Mouse (Mus musculus) ovary, postnatal 14 days (tissue): ENCODE results near the gene Acta2.

Source experiments
- DNase-seq: peaks from one replicate; pipeline ENCODE4 v3.0.0; 2022; ENCODE audit warnings: low spot score

Acta2 gene

GRCm38 (mm10) chr19:34254880-34255681 is at the start of gene Acta2:
Gene Acta2, minus strand, starts transcription at chr19:34255590.
- DNase-seq, result no peak

DNA sequence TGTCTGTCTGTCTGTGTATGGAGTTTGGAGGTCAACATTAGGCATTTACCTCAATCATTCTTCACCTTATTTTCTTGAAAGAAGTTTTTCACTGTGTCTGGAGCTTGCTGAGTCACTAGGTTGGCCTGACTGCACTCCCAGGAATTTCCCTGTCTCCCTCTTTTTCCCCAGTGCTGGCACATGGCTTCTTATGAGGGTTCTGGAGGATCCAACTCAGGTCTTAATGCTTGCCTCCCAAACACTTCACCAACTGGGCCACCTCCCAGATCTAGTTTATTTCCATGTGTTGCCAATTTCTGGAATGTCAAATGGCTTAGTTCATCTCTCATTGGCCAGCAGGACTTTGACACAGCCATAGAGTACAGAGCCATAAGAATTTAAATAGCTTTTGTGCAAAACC is 49.5 kb upstream of the Acta2 start:
- DNase-seq, result no peak

DNA sequence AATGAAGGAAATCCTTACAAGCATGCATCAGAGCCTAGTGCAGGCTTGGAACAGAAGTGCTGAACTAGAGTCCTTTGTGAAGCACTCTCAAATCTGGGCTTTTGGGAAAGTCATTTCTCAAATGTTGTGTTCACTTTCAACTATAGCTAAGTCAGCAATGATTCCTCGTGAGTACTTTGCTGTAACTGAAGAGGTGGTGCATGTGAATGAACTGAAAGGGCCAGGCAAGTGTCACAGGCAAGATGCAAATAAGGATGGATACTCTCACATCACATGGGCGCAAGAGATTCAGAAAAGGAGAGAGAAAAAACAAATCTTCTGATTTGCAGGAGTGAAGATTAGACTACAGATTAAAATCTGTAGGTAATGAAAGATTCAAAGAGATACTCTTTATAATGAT is 45.0 kb upstream of the Acta2 start:
- no peak for DNase-seq

DNA sequence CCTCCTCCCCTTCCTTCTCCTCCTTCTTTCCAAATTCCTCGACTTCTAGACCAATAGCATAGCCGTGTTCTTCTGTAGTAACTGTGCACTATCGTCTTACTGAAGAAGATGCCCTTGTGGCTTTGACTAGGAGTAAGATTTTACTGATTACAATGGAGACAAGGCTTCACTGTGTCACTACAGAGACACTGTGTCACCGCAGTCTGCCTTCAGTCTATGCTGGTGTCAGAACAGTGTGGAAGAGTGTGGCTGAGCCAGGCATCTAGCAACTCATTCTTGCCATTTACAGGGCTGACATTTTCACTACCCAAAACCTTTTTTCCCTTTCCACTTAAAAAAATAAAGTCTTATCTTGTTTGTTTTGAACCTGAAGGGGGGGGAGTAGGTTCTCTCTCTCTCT is 43.8 kb upstream of the Acta2 start:
- DNase-seq, result no peak

GRCm38 (mm10) chr19:34298531-34298930 is 43.1 kb upstream of the Acta2 start:
- no peak for DNase-seq

GRCm38 (mm10) chr19:34295442-34295841 is 40.1 kb upstream of the Acta2 start:
- DNase-seq, result no peak

DNA sequence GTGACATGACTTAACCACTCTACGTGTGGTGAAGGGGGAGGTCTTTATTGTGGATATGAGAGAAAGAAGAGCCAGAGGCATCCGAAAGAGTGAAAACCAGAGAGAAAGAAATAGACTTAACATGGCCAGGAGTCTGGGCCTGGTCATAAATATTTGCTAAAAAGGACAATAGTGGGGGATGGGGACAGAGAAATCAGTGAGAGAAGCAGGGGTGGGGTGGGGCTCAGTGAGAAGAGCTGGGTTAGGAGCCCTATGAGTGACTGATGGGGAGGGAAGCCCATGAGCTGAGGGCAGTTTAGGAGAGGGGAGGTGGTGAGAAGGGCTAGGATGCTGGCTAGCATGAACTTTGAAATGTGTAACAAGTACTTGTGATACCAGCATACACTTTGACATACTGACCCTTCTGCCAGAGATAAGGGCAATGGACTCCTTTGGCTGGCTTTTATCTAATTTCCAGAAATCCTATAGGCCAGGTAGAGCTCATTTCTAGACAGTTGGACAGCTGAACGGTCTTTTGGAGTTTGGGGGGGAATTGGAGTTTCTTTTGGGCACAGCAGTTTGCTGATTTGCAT is 38.1 kb upstream of the Acta2 start:
- DNase-seq, result no peak

GRCm38 (mm10) chr19:34292701-34293100 is 37.3 kb upstream of the Acta2 start:
- DNase-seq, result no peak

DNA sequence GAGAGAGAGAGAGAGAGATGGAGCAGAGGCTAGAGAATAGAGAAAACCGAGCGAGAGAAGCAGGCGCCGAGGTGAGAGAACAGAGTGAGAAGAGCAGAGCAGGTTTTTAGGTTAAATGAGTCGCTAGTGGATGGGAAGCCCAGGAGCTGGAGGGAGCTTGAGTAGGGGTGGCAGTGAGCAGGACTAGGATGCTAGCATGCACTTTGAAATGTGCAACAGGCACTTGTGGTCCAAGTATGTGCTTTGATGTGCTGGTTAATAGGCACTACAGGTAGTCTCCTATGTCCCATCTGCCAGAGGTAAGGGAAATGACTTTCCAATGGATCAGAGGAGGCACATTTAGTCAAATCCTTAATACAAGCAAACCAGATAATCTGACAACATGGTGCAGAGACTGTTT is 36.6 kb upstream of the Acta2 start:
- no peak for DNase-seq

GRCm38 (mm10) chr19:34291379-34291778 is 36.0 kb upstream of the Acta2 start:
- no peak for DNase-seq

DNA sequence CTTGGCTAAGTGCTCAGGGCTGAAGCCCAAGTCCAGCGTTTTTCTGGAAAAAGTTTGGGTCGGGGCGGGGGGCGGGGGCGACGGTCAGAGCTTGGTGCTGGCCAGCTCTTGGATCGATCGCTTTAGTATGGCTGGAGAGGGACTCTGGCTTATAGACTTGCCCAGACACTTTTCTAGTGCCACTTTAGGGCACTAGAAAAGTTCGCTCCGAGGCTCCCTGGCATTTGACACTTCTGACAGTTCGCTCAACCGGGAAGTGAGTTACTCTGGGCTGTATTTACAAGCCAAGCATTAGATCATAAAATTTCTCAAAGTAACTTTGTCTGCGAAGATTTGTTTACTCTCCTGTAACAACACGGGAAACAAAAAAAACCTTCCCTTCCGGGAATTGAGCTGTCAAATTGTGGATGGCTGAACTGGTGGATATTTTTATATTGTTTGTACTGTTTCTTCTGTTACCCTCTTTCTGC is 35.5 kb upstream of the Acta2 start:
- no peak for DNase-seq

DNA sequence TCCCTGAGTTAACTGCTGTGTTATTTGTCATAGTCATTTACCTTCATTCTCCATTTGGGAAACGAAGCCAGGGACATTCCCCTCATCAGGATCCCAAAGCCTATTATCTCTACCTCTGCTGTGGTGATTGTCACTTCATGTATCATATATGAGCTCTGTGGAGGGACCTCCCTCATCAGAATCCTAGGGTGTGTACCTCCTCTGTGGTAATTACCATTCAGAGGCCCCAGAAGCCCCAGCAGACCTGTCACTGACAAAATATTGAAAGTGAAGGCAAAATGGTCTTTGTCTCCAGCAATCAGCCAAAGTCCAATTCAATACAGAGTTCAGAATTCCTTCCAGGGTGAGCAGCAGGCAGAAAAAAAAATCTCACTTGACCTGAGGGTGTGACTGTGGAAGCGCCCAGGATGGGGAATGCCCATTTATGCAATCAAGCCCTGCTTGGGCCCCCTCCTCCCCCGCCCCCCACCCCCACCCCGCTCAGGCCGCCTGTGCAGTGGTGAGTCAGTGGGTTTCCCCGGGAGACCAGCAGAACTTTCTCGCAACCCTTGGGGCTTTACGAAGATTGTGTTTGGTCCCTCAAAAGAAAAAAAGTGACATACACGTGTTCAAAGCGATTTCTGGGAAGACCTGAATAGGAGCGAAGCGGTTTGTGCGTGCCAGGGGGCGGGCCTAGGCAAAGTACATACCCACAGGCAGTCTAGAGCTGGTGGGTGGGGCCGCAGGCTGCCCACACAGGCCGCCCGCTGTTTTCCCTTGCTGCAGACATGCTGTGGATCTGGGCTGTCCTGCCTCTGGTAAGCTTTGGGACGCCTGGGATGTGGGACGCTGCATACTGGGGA is 34.8 kb upstream of the Acta2 start, which contains the start of gene Fas:
Fas (plus strand) TSS at position 719 of the 842 bp plus-strand sequence.
- DNase-seq, result peak; percentile 33

DNA sequence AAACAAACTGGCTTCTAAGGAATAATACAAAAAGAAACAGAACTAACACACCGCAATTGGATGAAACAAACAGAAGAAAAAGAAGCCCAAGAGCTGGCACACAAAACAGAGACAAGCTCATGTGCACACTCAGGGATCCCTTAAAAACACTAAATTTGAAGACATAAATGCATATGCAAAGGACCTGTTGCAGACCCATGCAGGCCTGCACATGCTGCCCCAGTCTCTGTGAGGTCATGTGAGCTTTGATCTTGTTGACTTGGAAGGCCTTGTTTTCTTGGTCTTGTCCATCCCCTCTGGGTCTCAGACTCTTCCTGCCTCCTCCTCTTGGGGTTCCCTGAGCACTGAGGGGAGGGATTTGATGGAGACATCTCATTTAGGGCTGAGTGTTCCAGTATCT is 33.3 kb upstream of the Acta2 start:
- DNase-seq, result no peak

DNA sequence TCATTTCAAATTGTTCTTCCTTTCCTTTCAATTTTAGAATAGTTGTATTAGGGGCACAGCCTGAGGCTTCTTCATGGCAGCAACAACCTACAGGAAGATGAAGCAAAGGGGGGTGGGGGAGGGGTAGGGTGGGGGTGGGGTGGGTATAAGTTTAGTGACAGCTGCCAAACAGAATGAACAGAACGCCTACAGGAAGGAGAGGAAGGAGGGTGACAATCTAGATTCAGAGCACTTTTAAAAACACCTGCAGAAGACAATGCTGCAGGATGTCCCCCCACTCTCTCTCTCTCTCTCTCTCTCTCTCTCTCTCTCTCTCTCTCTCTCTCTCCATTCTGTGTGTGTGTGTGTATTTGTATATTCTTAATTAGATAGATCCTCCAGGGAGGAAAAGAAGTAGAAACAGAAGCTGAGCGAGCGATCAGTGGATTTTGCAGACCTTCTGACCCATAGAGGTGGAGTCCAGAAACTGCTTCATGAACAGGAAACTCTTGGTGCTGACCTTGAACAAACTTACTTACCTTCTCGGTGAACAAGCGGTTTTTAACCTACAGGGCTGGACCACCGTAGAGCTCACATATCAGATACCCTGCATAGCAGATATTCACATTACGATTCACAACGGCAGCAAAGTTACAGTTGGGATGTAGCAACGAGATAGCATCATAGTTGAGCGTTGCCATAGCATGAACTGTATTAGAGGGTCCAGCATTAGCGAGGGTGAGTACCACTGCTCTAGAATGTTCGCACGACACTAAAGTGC is 32.4 kb upstream of the Acta2 start:
- no peak for DNase-seq

- DNase-seq, result no peak
These were observed 31.8 kb upstream of the Acta2 start for GRCm38 (mm10) chr19:34287221-34287620.

DNA sequence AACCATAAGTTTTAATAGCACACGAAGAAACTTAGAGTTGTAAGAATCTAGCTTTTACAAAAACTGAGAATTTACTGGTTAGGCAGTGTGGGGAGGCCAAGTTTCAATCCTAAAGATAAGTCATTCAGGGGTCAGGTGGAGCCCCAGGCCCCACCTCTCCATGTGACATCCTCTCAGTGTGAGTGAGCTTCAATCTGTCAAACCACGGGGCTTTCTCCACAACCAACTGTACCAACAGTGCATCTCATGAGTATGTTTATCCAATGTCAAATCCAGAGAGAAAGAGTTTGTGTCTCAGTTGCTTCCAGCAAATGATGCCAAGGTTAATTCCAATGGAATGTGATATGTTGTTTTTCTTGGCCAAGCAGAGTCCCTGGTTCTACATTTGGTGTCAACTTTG is 29.4 kb upstream of the Acta2 start:
- no peak for DNase-seq

DNA sequence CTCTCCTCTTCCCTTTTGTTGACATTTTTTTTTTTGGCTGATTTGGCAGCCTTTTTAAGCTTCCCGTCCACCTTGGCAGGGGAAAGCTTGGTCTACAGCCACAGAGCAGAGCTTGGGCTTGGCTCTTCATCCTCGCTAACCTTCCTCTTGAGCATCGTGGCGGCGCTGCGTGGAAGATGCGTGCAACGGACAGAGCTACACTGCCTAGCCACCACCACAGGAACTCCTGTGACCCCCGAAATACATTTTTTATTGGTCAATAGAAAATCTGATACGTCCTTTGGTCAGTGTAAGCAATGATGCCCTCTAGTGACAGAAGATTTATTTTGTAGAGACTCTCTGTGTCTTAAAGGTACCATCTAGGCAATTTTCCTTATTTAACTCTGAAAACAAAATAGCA is 29.0 kb upstream of the Acta2 start:
- no peak for DNase-seq

- no peak for DNase-seq
These were observed 28.2 kb upstream of the Acta2 start for GRCm38 (mm10) chr19:34283614-34284013.

DNA sequence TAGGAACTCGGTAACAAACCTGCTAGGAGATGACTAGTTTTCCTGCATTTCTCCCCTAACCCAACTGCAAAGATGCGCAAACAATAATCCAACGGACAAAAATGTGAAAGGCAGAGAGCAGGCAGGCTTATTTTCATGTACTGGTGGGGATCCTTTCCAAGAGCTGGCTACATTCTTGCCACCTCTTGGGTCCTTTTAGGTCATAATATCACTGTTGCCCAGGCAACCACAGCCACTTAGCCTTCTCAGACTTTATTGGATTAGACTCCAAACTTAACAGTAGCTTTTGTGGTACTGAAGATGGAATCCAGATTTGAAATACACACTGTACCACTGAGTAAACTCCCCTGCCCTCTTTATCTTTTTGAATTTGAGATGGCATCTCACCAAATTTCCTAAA is 22.7 kb upstream of the Acta2 start:
- DNase-seq, result no peak

- DNase-seq, result no peak
These were observed 17.7 kb upstream of the Acta2 start for GRCm38 (mm10) chr19:34273073-34273472.

GRCm38 (mm10) chr19:34270824-34271464 is 15.6 kb upstream of the Acta2 start:
- no peak for DNase-seq
